Mouse (Mus musculus) bone marrow, adult 2 months (tissue): Measurements from ENCODE around the gene Ttc30b.

Experiments used
- CTCF ChIP-seq: fragments of 200-500 bp; IDR thresholded peaks from 2 replicates; pipeline ENCODE4 v1.5.1; 2011; ENCODE audit warnings: low read length, control low read depth; ENCODE audit not compliant: control insufficient read depth, insufficient read depth
- POLR2A ChIP-seq: fragments of 200-500 bp; IDR thresholded peaks from 2 replicates; pipeline ENCODE4 v1.6.1; 2011; ENCODE audit warnings: low read depth, mild to moderate bottlenecking, control low read depth, low read length, borderline replicate concordance; ENCODE audit not compliant: control insufficient read depth

DNA sequence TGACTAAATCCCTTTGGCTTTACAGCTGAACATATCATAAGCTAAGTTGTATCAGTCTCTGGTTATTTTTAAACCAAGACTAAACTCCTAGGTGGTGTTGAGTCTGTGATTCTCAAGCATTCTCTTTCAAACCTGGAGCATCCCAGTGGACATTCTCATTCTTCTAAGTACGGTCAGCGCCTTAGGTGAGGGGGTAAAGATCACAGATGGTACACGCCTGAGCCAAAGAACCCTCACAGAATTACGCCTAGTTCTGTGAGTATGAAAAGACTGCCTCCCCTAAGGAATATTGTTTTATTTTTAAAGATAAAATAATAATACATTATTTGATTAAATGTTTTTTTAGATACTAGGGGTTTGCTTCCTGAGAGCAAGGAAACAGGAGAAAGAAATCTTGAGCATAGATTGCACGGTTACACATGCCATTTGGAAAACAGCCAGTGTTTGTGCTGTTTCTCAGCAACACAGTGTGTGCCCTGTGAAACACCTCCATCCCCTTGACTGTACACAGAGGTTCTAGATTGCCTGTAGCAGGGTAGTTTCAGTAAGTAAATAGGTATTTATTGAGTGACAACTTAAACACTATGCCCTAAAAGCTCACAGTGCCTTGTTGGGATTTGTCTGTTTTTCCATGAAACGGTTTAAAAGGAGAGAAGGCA lies 8.5 kb downstream of the Ttc30b start:
- no peak for TF ChIP-seq CTCF
- TF ChIP-seq POLR2A, result no peak
